Mouse (Mus musculus) heart, adult 11 months (tissue): ENCODE measurements around the gene St3gal5.

Source experiments
- DNase-seq: peaks from one replicate; pipeline ENCODE4 v3.0.0; 2022

The St3gal5 gene

DNA sequence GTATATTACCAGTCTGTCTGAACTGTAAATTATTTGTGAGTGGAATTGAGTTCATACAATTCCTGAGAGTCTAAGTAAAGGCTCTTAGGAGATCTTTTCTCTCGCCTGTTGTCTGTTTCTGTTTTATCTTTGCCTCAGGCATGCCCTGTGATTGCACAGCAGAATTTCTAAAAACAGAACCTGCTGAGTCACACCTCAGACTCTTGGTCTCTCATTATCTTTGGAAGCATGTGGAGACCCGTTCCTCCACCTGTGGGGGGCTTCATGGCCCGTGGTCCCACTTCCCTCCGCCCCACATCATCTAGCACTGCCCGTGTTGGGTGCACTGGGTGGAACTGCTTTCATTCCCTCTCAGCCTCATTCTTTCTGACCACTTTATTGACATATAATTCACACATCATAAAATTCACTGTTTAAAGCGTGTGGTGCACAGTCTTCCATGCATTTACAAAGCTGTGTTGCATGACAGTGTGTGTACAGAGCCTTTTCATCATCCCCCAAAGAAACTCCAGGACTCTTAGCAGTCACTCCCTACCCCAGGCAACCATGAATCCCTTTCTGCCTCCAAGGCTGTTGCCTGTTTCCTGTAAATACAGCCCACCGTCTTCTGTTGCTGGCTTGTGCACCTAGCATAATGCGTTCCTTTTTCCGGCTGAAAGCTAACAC lies 37.6 kb downstream of the St3gal5 start:
- DNase-seq: no peak

DNA sequence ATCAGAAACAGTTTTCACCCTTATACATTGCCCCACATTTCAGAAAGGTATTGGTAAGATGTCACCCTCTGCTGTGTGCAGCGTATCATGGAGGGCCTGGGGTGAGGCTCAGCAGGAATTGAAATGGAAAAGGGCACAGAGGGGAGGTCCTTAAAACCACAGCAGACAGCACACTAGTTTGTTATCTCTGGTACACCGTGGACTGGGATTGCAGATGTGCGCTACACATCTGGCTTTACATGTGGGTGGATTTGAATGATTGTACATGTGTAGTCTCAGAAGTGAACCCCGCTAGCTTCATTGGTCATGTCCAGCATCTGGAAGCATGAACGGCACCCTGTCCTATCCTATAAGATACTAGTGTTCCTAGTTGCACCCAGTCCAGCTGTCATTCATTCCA lies 38.6 kb downstream of the St3gal5 start:
- DNase-seq: peak; percentile 85

DNA sequence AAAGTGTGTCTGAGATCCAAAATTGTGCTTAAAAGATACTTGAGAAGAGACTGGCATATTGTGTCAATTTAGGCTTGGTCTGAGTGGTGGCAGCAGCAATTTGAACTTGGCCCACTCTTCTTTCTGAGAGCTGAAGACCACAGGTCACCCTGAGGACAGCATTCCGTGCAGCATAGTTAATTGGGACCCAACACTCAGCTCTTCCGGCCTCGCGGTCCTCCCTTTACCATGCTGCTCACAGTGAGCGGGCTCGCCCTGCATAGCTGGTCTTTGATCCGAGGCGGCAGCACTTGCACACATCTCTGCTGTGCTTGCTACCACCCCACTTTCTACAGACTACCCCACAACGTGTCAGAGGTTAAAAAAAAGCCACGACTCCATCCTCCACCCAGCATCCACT lies 39.2 kb downstream of the St3gal5 start:
- no peak for DNase-seq

DNA sequence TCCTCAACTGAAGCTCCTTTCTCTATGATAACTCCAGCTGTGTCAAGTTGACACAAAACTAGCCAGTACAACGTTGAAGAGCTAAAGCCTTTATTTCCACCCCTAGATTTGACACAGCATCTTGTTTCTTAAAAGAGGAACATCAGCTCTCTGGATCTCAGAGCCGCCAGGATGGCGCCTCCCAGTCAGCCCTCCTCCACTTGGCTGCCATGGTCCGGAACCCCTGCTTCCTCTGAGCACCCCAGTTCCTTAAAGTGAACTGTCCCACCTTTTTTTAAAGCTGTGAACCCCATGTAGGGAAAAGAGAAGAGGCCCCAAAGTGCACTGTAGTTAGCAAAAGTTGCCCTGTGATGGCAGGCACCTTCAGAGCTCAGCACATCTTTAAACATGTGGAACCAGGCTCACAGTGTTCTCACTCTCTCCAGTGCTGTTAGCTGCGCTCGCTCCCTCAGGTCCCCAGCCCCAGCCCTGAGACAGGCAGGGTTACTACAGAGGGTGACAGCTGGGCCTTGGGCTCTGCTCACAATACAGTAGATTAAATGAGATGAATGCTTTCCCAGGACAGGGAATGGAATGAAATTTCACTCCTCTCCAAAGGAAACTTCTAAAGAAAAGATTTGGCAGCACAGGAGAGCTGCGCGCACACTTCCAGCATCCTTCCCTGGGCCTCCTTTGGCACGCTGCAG lies 42.3 kb downstream of the St3gal5 start:
- DNase-seq: peak; percentile 95

DNA sequence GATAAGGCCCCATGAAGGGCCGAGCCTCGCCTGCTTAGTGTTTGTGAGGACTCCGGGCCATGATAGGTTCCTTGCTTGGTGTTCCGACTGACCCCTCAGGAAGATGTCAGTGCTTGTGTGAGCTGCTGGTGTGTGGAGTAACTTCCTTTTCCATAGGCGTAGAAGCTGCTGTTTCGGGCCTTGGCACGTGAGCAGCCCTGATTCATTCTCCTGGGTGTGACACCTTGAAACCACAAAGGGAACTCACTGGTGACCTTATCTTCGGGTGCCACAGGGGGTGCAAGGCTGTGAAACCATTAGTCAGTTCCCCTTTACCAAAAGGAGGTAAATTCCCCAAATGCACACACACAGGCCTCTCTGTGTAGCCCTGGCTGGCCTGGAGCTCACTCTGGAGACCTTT lies 43.0 kb downstream of the St3gal5 start:
- DNase-seq: peak; percentile 92

DNA sequence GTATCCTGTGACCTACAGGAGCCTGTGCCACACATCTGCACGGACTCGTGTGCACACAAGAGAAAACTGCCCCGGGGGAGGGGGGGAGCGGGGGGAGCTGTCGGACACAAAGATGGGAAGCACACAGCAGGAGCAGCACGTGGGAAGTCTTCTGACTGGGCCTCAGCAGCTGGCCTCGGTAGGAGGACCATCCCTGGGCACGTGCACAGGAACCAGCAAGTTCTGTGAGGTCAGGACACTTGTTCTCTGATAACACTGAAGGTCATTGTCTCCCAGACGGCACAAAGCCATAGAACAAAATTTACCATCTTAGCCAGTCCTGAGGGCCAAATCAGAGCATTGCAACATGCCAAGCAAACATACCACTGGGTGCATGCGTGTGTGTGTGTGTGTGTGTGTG lies 43.8 kb downstream of the St3gal5 start:
- peak; percentile 89 for DNase-seq

DNA sequence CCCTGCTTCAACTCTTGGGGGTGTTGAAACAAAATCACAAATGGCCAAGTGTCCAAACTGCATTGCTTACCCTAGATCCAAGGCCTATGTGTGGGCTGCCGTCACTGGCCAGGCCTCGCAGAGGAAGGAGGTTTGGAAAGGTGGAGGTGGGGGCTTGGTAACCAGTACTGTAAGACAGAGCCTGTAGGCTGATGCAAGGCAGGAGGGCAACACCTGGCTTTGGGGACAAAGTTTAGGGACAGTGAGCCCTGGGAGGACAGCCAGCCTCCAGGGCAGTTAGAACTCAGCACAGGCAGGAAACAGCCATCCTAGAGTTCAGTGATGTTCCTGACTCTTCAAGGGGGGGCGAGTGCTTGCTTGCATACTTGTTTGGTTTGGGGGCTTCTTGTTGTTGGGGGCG lies 45.2 kb downstream of the St3gal5 start:
- DNase-seq: no peak

DNA sequence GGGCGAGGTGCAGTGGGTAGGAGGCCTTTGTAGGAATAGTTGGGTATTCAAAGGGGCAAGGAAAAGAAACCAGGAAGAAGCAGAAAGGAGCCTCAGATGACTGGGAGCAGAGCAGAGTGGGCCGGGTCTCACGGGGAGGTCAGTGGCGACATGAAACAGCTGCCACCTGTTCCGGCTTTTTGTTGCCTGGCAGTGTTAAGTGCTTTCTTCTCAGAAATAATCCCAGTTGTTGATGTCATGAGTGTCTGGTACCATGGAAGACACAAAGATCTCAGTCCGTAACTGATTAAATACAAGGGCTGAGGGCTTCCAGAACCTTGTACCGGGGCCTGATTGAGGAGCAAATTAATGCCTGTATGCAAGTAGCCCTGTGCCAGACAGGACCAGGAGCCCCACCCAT lies 47.0 kb downstream of the St3gal5 start:
- no peak for DNase-seq

DNA sequence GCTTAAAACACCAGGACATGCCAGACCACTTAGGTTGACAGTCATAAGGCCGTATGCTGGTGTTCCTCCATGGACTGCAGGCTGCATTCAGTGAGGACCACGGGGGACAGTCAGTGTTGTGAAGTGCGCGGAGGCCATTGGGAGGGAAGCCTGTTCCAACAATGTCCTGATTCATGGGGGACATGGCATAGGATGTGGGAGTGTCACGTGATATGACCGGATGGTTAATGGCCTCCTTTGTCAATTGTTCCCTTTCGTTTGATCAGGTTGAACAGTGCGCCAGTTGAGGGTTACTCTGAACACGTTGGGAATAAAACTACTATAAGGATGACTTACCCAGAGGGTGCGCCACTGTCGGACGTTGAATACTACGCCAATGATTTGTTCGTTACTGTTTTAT lies 49.4 kb downstream of the St3gal5 start:
- peak; percentile 74 for DNase-seq

DNA sequence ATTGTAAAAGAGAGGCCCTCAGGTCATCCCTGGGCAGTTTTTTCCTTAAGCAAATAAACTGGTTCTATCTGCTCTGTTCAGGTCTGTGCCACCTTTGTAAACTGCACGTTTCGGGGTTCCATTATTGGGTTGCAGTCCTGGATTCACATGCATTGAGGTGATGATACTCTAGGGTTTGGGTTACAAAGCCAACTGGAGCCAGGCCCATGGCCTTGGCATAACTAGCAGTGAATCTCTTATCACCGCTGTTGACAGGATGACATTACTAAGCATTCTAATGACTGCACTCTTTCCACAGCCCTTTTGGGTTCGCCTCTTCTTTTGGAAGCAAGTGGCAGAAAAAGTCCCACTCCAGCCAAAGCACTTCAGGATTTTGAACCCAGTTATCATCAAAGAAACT lies 51.3 kb downstream of the St3gal5 start:
- peak; percentile 75 for DNase-seq

DNA sequence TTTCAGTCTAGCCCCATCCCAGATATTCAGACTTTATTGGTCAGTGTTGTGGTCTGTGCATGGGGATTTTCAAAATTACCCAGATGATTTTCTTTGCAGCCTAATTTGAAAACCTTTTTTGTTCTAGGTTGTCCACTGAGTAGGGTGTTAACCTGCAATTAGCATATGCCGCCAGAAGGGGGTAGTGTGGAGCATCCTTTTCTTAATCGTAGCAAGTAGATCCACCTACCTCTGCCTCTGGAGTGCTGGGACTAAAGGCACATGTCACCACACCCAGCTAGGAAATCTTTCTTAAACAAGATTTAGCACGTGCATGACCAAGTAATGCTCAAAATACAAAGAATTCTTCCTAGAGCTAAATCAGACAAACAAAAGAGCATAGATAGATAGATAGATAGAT lies 52.4 kb downstream of the St3gal5 start:
- DNase-seq: no peak

DNA sequence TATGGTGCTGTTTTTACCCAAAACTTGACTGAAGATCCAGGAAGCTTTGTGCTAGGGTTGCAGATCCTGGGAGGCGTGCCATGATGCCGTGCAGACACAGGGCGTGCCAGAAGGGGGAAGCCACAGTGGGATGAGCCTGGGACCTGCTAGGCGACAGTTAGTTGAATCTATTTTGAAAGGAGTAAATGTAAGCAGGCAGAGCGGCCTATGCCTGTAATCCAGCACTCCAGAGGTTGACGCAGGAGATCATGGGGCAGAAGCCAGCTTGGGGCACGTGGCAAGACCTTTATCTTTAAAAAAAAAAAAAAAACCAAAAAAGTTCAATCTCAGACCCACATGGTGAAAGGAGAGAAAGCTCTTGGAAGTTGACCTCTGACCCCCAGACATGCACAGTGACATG lies 55.3 kb downstream of the St3gal5 start:
- peak; percentile 86 for DNase-seq

DNA sequence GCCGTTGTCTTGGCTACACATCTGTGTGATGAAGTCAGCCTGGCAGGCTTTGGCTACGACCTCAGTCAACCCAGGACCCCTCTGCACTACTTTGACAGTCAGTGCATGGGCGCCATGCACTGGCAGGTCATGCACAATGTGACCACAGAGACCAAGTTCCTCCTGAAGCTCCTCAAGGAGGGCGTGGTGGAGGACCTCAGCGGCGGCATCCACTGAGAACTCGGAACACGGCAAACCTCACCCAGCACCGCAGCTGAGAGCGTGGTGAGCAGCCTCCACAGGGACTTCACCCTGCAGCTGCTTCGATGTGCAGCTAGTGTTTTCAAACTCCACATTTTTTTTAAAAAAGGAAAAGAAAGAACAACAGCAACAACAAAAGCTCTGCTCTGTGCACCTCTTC lies 56.1 kb downstream of the St3gal5 start:
- DNase-seq: no peak

DNA sequence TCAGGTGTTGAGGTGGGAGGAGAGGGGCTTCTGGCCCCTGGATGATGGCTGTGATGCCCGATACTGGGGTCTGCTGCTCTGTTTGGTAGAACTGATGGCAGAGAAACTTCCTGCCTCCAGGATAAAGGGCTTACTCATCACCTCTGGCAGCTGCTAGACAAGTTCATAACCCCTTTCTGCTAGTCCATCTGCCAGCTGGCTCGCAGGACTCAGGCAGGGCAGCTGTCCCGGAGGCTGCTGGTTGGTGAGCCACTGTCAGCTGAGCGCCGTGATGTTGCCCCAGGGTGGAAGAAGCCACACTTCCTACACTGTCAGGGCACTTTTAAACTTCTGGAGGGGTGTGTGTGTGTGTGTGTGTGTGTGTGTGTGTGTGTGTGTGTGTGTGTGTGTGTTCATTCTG lies 56.6 kb downstream of the St3gal5 start:
- DNase-seq: peak; percentile 99

DNA sequence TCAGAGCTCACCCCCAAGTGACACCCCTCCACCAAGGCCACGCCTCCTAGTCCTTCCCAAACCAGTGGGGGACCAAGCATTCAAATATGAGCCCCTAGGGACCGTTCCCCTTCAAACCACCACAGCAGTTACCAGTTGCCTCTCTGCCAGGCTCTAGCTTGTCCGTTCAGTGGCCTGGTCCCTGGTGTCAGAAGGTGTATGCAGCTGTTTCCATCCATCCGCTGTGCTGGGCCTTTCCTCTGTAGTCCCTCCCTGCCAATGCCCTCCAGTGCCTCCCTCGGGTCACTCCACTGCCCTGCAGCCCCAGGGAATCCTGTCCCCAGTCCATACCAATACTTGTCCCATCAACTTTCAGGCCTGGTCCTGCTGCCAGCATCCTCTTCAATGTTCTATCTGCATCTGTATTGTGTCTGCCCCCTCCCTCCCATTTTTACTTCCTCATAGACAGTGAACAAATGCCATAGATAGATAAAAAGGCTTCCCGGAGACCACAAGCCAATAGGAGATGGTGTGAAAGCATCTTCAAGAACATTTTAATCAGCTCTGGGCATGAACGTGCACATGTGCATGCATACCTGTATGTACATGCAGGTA lies 57.6 kb downstream of the St3gal5 start:
- no peak for DNase-seq

DNA sequence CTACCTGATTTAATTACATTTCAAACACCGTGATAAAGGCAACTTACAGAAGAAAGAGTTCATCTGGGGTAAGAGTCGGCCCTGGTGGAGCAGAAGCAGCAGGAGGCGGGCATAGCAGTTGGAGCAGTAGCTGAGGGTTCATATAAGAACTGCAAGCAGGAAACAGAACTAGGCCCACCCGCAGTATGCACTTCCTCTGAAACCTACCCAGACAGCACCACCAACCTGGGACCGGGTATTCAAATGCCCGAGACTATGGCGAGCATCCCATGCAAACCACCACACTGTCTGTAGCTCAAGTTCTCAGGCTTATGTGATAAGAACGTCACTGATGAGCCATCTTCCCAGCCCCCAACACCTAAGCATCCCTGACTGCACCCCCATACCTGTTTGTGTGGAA lies 58.3 kb downstream of the St3gal5 start:
- DNase-seq: no peak

DNA sequence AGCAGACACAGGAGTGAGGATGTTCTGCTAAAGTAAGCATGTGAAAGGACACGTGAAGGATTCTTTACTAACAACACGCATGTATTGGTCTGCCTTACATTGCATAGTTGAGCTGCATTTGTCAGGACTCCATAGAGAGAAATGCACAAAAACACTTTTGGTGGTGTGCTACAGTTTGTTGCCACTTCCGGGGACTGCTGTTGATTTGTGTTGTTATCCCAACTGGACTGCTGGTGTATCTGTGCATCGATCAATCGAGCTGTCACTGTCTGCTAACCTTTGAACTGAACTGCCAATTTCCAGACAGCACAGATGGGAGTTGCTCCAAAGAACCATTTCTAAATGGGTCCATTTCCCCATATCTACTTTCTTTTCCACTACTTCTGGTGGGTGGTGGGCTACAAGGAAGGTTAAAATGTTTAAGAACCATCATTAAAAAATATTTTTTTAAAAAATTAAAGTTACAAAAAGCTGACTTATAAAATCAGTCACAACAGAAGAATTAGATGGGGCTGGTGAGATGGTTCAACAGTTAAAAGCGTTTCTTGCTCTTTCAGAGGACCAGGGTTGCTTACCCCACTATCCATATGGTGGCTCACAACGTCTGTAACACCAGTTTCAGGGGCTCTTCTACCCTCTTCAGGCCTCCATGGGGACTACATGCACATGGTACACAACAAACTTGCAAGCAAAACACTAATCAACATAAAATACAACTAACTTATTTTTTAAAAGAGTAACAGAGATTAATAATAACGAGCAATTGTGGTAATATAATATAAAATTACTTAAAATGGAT lies 61.8 kb downstream of the St3gal5 start:
- no peak for DNase-seq

DNA sequence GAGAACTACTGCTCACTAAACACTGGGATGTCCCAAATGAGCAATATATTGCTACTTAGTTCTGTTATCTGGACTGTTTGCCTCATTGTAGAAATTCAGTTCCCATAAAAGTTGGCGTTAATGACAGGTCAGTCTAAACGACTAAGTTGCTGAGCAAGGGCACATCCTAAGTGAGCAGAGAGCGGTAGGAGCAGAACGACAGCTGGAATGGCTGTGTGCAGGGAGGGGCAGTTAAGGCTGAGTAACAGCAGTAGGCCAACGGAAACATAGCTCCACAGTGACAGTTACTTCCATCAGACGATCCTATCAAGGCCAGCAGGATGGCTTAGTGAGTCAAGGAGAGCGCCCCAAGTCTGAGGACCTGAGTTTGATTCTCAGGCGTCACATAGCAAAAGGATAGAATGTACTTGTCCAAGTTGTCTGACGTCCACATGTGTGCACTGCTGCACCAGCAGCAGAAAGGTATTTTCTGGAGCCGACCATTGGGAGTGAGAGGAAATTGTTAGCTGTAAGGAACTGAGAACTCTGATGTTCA lies 62.5 kb downstream of the St3gal5 start:
- no peak for DNase-seq

DNA sequence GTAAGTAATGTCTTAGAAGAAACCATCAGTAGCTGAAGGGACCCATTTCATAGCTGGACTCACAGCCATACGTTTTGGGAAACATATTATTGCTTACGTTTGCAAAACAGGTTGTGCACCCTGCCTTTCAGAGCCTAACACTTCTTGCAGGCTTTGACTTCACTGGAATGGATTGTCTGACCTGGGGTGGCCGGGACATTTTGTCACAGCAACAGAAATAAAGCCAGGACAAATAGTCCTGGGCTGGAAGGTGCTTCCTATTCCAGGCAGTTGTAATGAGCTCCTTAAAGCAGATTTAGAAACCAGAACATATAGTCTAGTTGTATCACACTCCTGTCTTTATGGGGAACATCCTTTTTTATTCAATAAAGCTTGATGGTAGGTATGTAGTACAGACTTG lies 63.6 kb downstream of the St3gal5 start:
- DNase-seq: no peak

DNA sequence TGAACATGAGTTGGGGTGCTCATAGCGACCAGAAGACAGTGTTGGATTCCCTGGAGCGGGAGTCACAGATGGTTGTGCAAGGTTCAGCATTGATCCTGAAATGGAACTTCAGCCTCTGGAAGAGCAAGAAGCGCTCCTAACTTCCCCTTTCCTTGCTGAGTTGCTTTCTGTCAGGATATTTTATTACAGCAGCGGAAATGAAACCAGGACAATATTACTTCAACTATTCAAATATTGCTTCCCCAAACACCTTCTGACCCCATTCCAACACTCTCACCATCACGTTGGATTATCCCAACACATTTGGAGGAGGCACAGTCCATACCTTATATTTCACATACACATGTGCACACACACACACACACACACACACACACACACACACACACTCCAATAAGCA lies 64.4 kb downstream of the St3gal5 start:
- no peak for DNase-seq

DNA sequence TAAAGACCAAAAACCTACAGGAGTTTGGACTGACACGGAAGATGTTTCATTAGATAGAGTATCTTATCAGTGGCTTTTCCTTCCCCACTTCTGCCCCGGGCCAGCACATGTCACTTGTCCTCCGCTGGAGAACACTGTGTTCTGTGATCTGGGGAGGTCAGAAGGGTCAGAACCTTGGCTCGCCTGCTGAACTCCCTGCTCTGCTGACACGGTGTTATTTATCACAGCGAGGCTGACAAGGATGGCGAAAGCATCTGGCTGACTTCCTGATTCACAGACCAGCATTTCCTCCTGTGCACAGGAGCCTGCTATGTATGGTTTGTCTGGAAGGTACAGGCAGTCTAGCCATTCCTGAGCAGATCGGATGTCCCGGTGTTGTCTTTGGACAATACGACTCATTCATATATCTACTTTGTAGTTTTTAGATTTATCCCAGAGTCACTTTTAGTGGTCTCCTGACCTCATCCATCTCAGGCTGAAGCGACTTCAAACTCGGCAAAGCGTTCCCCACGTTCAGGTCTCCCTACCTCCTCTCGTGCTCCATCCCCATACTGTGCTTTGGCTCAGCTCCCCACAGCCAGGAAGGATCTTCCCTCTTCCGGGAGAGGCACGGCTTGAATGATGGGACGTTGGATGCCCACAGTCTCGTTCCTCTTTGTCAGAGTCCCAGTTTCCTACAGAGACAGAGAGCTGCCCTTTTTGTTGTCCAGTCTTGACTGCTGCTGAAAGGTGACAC lies 64.9 kb downstream of the St3gal5 start:
- peak; percentile 99 for DNase-seq
